In genomic region chr5:134295277-134296050, GRCm38 (mm10) we compare ENCODE assay signal across 12 mouse cellular contexts. TPM values are rescaled to one million over a fixed set of nuclear protein-coding genes. Genes with fewer than 3 reads are reported as not detected.
DNase-seq lines count a peak whose midpoint lies in the region; ATAC-seq and TF ChIP-seq lines count a peak whose summit lies in the region.
"Had no signal": no experiment of that assay in that cellular context is flagged by ENCODE, and none has a peak within 500 bp of the region (broad histone marks: within the 10 kb centered on the region; RNA-seq: fewer than 3 reads in every experiment).

No protein-coding gene starts in this region.

- no peak for TF ChIP-seq POLR2A in cerebellum, adult 2 months (IDR thresholded peaks at IDR 0.05; ENCODE audit: borderline replicate concordance, insufficient read depth, low read length)

- no peak for TF ChIP-seq CTCF in cerebellum, adult 2 months (IDR thresholded peaks at IDR 0.05; ENCODE audit: borderline replicate concordance, insufficient read depth, low read depth, low read length)

- ATAC-seq in cerebellum, adult (ENCODE audit: insufficient number of reproducible peaks, low FRiP score, low TSS enrichment) = no peak; the same call in 1 of the 2 replicates

- H3K4me1 ChIP-seq in cerebellum, adult 2 months (ENCODE audit: control insufficient read depth, insufficient read depth, low read length) = peaks cover 20% of the 10 kb centered on the region
- H3K4me1 ChIP-seq: lung, embryonic 15.5 days; neural tube, embryonic 13.5 days had no signal

- H3K4me3 ChIP-seq in cerebellum, adult 2 months (replicated peaks; ENCODE audit: insufficient read depth, low read depth, low read length) = no peak overlapping the region
- H3K4me3 ChIP-seq: embryonic facial prominence, embryonic 15.5 days; lung, embryonic 15.5 days; neural tube, embryonic 13.5 days had no signal

- no peaks in the 10 kb centered on the region for H3K27me3 ChIP-seq in cerebellum, adult 2 months (ENCODE audit: control insufficient read depth, insufficient read depth, low read length)
- H3K27me3 ChIP-seq: embryonic facial prominence, embryonic 15.5 days; lung, embryonic 15.5 days; neural tube, embryonic 13.5 days had no signal

- DNase-seq in cerebellum, adult 2 months = peak; percentile 48 to 62
- peak; percentile 60 for DNase-seq in layer of hippocampus, adult 9-11 months
- DNase-seq in layer of hippocampus, postnatal 36 days = no peak
- peak; percentile 86 for DNase-seq in brain, adult 2 months (ENCODE audit: low read depth, low spot score)
- DNase-seq in kidney, postnatal 25 days = peak; percentile 43 to 79
- no peak for DNase-seq in urinary bladder, postnatal 10 days (ENCODE audit: low spot score)
- no peak for DNase-seq in heart, adult 9 months (ENCODE audit: low spot score in 2 of 2)
- DNase-seq: heart, adult 11 months had no signal

- H3K27ac ChIP-seq in cerebellum, adult 2 months (ENCODE audit: insufficient read depth, low read length) = peak overlapping the region; percentile 29; the same call in 1 of the 2 replicates
- H3K27ac ChIP-seq: embryonic facial prominence, embryonic 15.5 days; lung, embryonic 15.5 days; neural tube, embryonic 13.5 days had no signal

- WGBS in cerebellum, adult 2 months = 34% methylated on average over 16 of the region's 16 CpGs

RNA-seq across cellular contexts. Expression of gene Gtf2i, which starts 19.1 kb away (rescaled TPM):
- polyA plus RNA-seq in cerebellum, adult 2 months (2012; rRNA removed) = 154 and 157 TPM in 2 replicates
- total RNA-seq in layer of hippocampus, postnatal 36 days (2021) = 100 to 1,000 TPM; 215 to 234 TPM

Comparison
In these comparisons a context has a peak if more than half of its experiments do, and no peak if none do; other contexts are left out.
1. DNase-seq: peak in cerebellum, adult 2 months (2 of 2), layer of hippocampus, adult 9-11 months (single experiment), brain, adult 2 months (single experiment) and kidney, postnatal 25 days (2 of 2); none in layer of hippocampus, postnatal 36 days (0 of 2), urinary bladder, postnatal 10 days (single experiment) and heart, adult 9 months (0 of 2).